Mouse (Mus musculus) midbrain, embryonic 12.5 days (tissue): ENCODE data around the gene Nrap. TPM values are rescaled to one million over a fixed set of nuclear protein-coding genes. Genes with fewer than 3 reads are reported as not detected.
"Not testable (repeated sequence)": the region's sequence is repeated elsewhere in the genome, so short reads cannot be mapped to it uniquely, and the experiment has no call there.

Experiments used
- ATAC-seq: fragments of 200-750 bp; cut with Nextera tagmentation; 2 replicates; pipeline ENCODE4 v1.8.0; 2017; ENCODE audit warnings: low read depth, moderate TSS enrichment, moderate library complexity; ENCODE audit not compliant: low FRiP score
- H3K27ac ChIP-seq: fragments of 300-500 bp; sonication (generic); replicated peaks from 2 replicates; pipeline ENCODE4 v1.5.1; 2016; ENCODE audit warnings: mild to moderate bottlenecking
- H3K27me3 ChIP-seq: fragments of 300-500 bp; sonication (generic); 2 replicates; pipeline ENCODE4 v1.6.1; 2016; ENCODE audit warnings: mild to moderate bottlenecking
- H3K36me3 ChIP-seq: fragments of 300-500 bp; sonication (generic); 2 replicates; pipeline ENCODE4 v1.6.1; 2016
- H3K4me1 ChIP-seq: fragments of 300-500 bp; sonication (generic); 2 replicates; pipeline ENCODE4 v1.6.1; 2016
- H3K4me2 ChIP-seq: fragments of 300-500 bp; sonication (generic); replicated peaks from 2 replicates; pipeline ENCODE4 v1.6.1; 2016; ENCODE audit warnings: mild to moderate bottlenecking, moderate library complexity
- H3K4me3 ChIP-seq: fragments of 300-500 bp; sonication (generic); 2 replicates; pipeline ENCODE4 v1.5.1; 2016; ENCODE audit warnings: mild to moderate bottlenecking
- H3K9ac ChIP-seq: fragments of 300-500 bp; sonication (generic); replicated peaks from 2 replicates; pipeline ENCODE4 v1.6.1; 2016; ENCODE audit warnings: mild to moderate bottlenecking, moderate library complexity
- H3K9me3 ChIP-seq: fragments of 300-500 bp; sonication (generic); 2 replicates; pipeline ENCODE4 v1.6.1; 2016; ENCODE audit warnings: mild to moderate bottlenecking
- WGBS: fragments of 180-500 bp; shearing (Covaris S2); methylation state at CpG from one replicate; pipeline ENCODE4 v1.1.7; 2016; 5-methylcytosine and 5-hydroxymethylcytosine counted together
- polyA plus RNA-seq: library from polyadenylated mRNA; unstranded; fragments of >200 nt; fragmentation: Nextera tagmentation; extraction: Ambion mirVana; gene quantifications from 2 replicates; pipeline ENCODE4 v1.2.1, GENCODE M21; 2016

The Nrap gene
- polyA plus RNA-seq, 1 experiment from 2014 or later: 0.28 TPM

GRCm38 (mm10) chr19:56420345-56420744 lies 30.5 kb upstream of the Nrap start:
- Histone ChIP-seq H3K4me1 (peaks cover 6% of the 10 kb centered on the region; the same call in 1 of the 2 replicates), H3K27me3 (no peaks in the 10 kb centered on the region), H3K4me3 (no peak overlapping the region), H3K4me2 (no peak overlapping the region), H3K36me3 (no peaks in the 10 kb centered on the region), H3K9ac (no peak overlapping the region), H3K9me3 (no peaks in the 10 kb centered on the region), H3K27ac (no peak overlapping the region)
- ATAC-seq: no peak
- 84% methylated on average over 3 of the region's 3 CpGs for WGBS

GRCm38 (mm10) chr19:56419452-56419851 lies 29.6 kb upstream of the Nrap start:
- H3K9me3 ChIP-seq: no peaks in the 10 kb centered on the region
- H3K4me3 ChIP-seq: no peak overlapping the region
- no peak overlapping the region for H3K9ac ChIP-seq
- no peaks in the 10 kb centered on the region for H3K36me3 ChIP-seq
- no peak overlapping the region for H3K4me2 ChIP-seq
- no peaks in the 10 kb centered on the region for H3K27me3 ChIP-seq
- no peak for ATAC-seq
- WGBS: 74% methylated on average over 9 of the region's 9 CpGs
- no peak overlapping the region for H3K27ac ChIP-seq
- peaks cover 5% of the 10 kb centered on the region; the same call in 1 of the 2 replicates for H3K4me1 ChIP-seq

GRCm38 (mm10) chr19:56418404-56418803 lies 28.6 kb upstream of the Nrap start:
- H3K4me1 ChIP-seq: peaks cover 5% of the 10 kb centered on the region; the same call in 1 of the 2 replicates
- H3K36me3 ChIP-seq: no peaks in the 10 kb centered on the region
- H3K9me3 ChIP-seq: no peaks in the 10 kb centered on the region
- 94% methylated on average over 4 of the region's 4 CpGs for WGBS
- H3K4me3 ChIP-seq: no peak overlapping the region
- no peak for ATAC-seq
- no peak overlapping the region for H3K4me2 ChIP-seq
- H3K9ac ChIP-seq: no peak overlapping the region
- H3K27me3 ChIP-seq: no peaks in the 10 kb centered on the region
- no peak overlapping the region for H3K27ac ChIP-seq

GRCm38 (mm10) chr19:56409884-56410283 lies 20.0 kb upstream of the Nrap start:
- not testable (repeated sequence) for H3K4me1 ChIP-seq, H3K4me3 ChIP-seq, H3K27me3 ChIP-seq, H3K9me3 ChIP-seq, H3K36me3 ChIP-seq, ATAC-seq, H3K27ac ChIP-seq, H3K9ac ChIP-seq, H3K4me2 ChIP-seq
- WGBS: 93% methylated on average over 4 of the region's 4 CpGs

GRCm38 (mm10) chr19:56406581-56406980 lies 16.7 kb upstream of the Nrap start:
- Histone ChIP-seq H3K4me3 (no peak overlapping the region), H3K9ac (no peak overlapping the region), H3K4me2 (no peak overlapping the region), H3K9me3 (no peaks in the 10 kb centered on the region), H3K36me3 (0 out of 2 replicates have a peak, but pooled peaks cover 2% of the 10 kb centered on the region), H3K27ac (no peak overlapping the region), H3K27me3 (no peaks in the 10 kb centered on the region; the same call in 1 of the 2 replicates), H3K4me1 (no peaks in the 10 kb centered on the region)
- WGBS: 92% methylated on average over 7 of the region's 7 CpGs
- no peak for ATAC-seq

GRCm38 (mm10) chr19:56405824-56406223 lies 16.0 kb upstream of the Nrap start:
- Histone ChIP-seq H3K27ac (no peak overlapping the region), H3K4me3 (no peak overlapping the region), H3K4me1 (no peaks in the 10 kb centered on the region), H3K27me3 (no peaks in the 10 kb centered on the region; the same call in 1 of the 2 replicates), H3K9ac (no peak overlapping the region), H3K4me2 (no peak overlapping the region), H3K9me3 (no peaks in the 10 kb centered on the region), H3K36me3 (0 out of 2 replicates have a peak, but pooled peaks cover 2% of the 10 kb centered on the region)
- ATAC-seq: no peak
- 96% methylated on average over 4 of the region's 4 CpGs for WGBS

- H3K4me2 ChIP-seq: no peak overlapping the region
- H3K27ac ChIP-seq: no peak overlapping the region
- H3K4me1 ChIP-seq: peaks cover 9% of the 10 kb centered on the region; the same call in 1 of the 2 replicates
- ATAC-seq: no peak
- 81% methylated on average over 6 of the region's 6 CpGs for WGBS
- no peaks in the 10 kb centered on the region for H3K9me3 ChIP-seq
- H3K4me3 ChIP-seq: no peak overlapping the region
- peaks cover 10% of the 10 kb centered on the region for H3K27me3 ChIP-seq
- H3K36me3 ChIP-seq: no peaks in the 10 kb centered on the region
- no peak overlapping the region for H3K9ac ChIP-seq
These were observed 12.0 kb upstream of the Nrap start for GRCm38 (mm10) chr19:56401864-56402263.

GRCm38 (mm10) chr19:56400200-56400599 lies 10.4 kb upstream of the Nrap start:
- ATAC-seq: no peak
- Histone ChIP-seq H3K4me2 (no peak overlapping the region), H3K27ac (no peak overlapping the region), H3K9me3 (no peaks in the 10 kb centered on the region), H3K4me3 (no peak overlapping the region), H3K36me3 (no peaks in the 10 kb centered on the region), H3K27me3 (peaks cover 23% of the 10 kb centered on the region), H3K9ac (no peak overlapping the region), H3K4me1 (peaks cover 16% of the 10 kb centered on the region; the same call in 1 of the 2 replicates)
- 50% methylated on average over 14 of the region's 14 CpGs for WGBS

GRCm38 (mm10) chr19:56398528-56398795 lies 8.6 kb upstream of the Nrap start:
- ATAC-seq: no peak
- Histone ChIP-seq H3K36me3 (no peaks in the 10 kb centered on the region), H3K4me2 (no peak overlapping the region), H3K4me1 (peaks cover 16% of the 10 kb centered on the region; the same call in 1 of the 2 replicates), H3K9me3 (no peaks in the 10 kb centered on the region), H3K9ac (no peak overlapping the region), H3K27me3 (peaks cover 35% of the 10 kb centered on the region), H3K27ac (no peak overlapping the region), H3K4me3 (no peak overlapping the region)

GRCm38 (mm10) chr19:56397663-56398527 lies 8.1 kb upstream of the Nrap start:
- no peaks in the 10 kb centered on the region for H3K36me3 ChIP-seq
- 71% methylated on average over 11 of the region's 11 CpGs for WGBS
- peak overlapping the region; percentile 97 for H3K4me2 ChIP-seq
- H3K9me3 ChIP-seq: no peaks in the 10 kb centered on the region
- H3K9ac ChIP-seq: peak overlapping the region; percentile 66
- ATAC-seq: no peak
- peak overlapping the region; percentile 65 for H3K4me3 ChIP-seq
- peaks cover 16% of the 10 kb centered on the region; the same call in 1 of the 2 replicates for H3K4me1 ChIP-seq
- H3K27me3 ChIP-seq: peaks cover 35% of the 10 kb centered on the region
- peak overlapping the region; percentile 39; the same call in 1 of the 2 replicates for H3K27ac ChIP-seq

- Histone ChIP-seq H3K27ac (peak within 1 kb of the TSS; percentile 39; the same call in 1 of the 2 replicates), H3K36me3 (no peaks in the 10 kb centered on the region), H3K4me3 (peak within 1 kb of the TSS; percentile 65), H3K27me3 (peaks cover 35% of the 10 kb centered on the region), H3K4me2 (peak within 1 kb of the TSS; percentile 97), H3K4me1 (peaks cover 16% of the 10 kb centered on the region; the same call in 1 of the 2 replicates), H3K9me3 (no peaks in the 10 kb centered on the region), H3K9ac (peak within 1 kb of the TSS; percentile 66)
- peak; percentile 68; the same call in 1 of the 2 replicates for ATAC-seq
- WGBS: 1% methylated on average over 74 of the region's 78 CpGs
These were observed 7.1 kb upstream of the Nrap start, which contains the start of gene Casp7 for GRCm38 (mm10) chr19:56396669-56397621. Casp7 (plus strand) TSS chr19:56397129.
